ENCODE assay signal across 8 mouse cellular contexts in genomic region chr19:3709013-3709787, GRCm38 (mm10). TPM values are rescaled to one million over a fixed set of nuclear protein-coding genes. Genes with fewer than 3 reads are reported as not detected.
DNase-seq lines count a peak whose midpoint lies in the region; ATAC-seq lines count a peak whose summit lies in the region.

No protein-coding gene starts in this region.

- intact Hi-C loops in left cerebral cortex, postnatal 10 days (cut with DNase I): loop anchor here (5.0 kb wide), 1 partner anchor 132 kb away; the partner anchor contains the start of gene Ppp6r3

- H3K27me3 ChIP-seq in lung, embryonic 15.5 days: no peaks in the 10 kb centered on the region
- H3K27me3 ChIP-seq in forebrain, embryonic 12.5 days: no peaks in the 10 kb centered on the region
- no peaks in the 10 kb centered on the region for H3K27me3 ChIP-seq in liver, embryonic 11.5 days (replicated peaks; ENCODE audit: control insufficient read depth, insufficient read depth, low read length)
- no peaks in the 10 kb centered on the region for H3K27me3 ChIP-seq in stomach, embryonic 14.5 days (ENCODE audit: control insufficient read depth, insufficient read depth, low read length)

- DNase-seq in lung, postnatal 36 days: no peak
- DNase-seq in liver, embryonic 11.5 days (ENCODE audit: low spot score): no peak
- DNase-seq in adrenal gland, adult 2 months: no peak
- DNase-seq in left cerebral cortex, postnatal 10 days (ENCODE audit: extremely low spot score in 1 of 2, low spot score in 2 of 2): no peak
- no peak for DNase-seq in yolk sac, embryonic 10.5 days (ENCODE audit: low spot score)

- H3K4me1 ChIP-seq in lung, embryonic 15.5 days: peaks cover 16% of the 10 kb centered on the region
- peaks cover 17% of the 10 kb centered on the region for H3K4me1 ChIP-seq in forebrain, embryonic 12.5 days
- H3K4me1 ChIP-seq in liver, embryonic 11.5 days (replicated peaks; ENCODE audit: control insufficient read depth, insufficient read depth, low read length): peaks cover 13% of the 10 kb centered on the region
- peaks cover 10% of the 10 kb centered on the region; the same call in 1 of the 2 replicates for H3K4me1 ChIP-seq in stomach, embryonic 14.5 days (ENCODE audit: control insufficient read depth, insufficient read depth, low read length)

- ATAC-seq in lung, embryonic 15.5 days (ENCODE audit: borderline replicate concordance, extremely low read depth, low FRiP score, low TSS enrichment): no peak
- no peak for ATAC-seq in forebrain, embryonic 12.5 days (ENCODE audit: low FRiP score)
- ATAC-seq in liver, embryonic 11.5 days (replicated peaks; ENCODE audit: low FRiP score): no peak
- ATAC-seq in stomach, embryonic 14.5 days (ENCODE audit: insufficient number of reproducible peaks, insufficient read depth, low FRiP score, low read depth): no peak

- WGBS in lung, embryonic 15.5 days: 23% methylated on average over 10 of the region's 10 CpGs
- WGBS in forebrain, embryonic 12.5 days: 45% methylated on average over 10 of the region's 10 CpGs
- WGBS in liver, embryonic 11.5 days: 30% methylated on average over 10 of the region's 10 CpGs
- 24% methylated on average over 10 of the region's 10 CpGs for WGBS in stomach, embryonic 14.5 days

- peak overlapping the region; percentile 77 for H3K4me2 ChIP-seq in lung, embryonic 15.5 days
- peak overlapping the region; percentile 71 for H3K4me2 ChIP-seq in forebrain, embryonic 12.5 days
- peak overlapping the region; percentile 67 for H3K4me2 ChIP-seq in liver, embryonic 11.5 days
- H3K4me2 ChIP-seq in stomach, embryonic 14.5 days (replicated peaks; ENCODE audit: low read depth, low read length): peak overlapping the region; percentile 48

- no peaks in the 10 kb centered on the region for H3K36me3 ChIP-seq in lung, embryonic 15.5 days
- peaks cover 8% of the 10 kb centered on the region; the same call in 1 of the 2 replicates for H3K36me3 ChIP-seq in forebrain, embryonic 12.5 days (replicated peaks)
- 0 out of 2 replicates have a peak, but pooled peaks cover 5% of the 10 kb centered on the region for H3K36me3 ChIP-seq in liver, embryonic 11.5 days (ENCODE audit: control insufficient read depth, insufficient read depth, low read length)
- H3K36me3 ChIP-seq in stomach, embryonic 14.5 days (ENCODE audit: control insufficient read depth, insufficient read depth, low read length): no peaks in the 10 kb centered on the region

- no peak overlapping the region for H3K27ac ChIP-seq in lung, embryonic 15.5 days
- H3K27ac ChIP-seq in forebrain, embryonic 12.5 days: no peak overlapping the region
- no peak overlapping the region for H3K27ac ChIP-seq in liver, embryonic 11.5 days (ENCODE audit: low read depth, low read length)
- H3K27ac ChIP-seq in stomach, embryonic 14.5 days (ENCODE audit: low read length): no peak overlapping the region

- no peaks in the 10 kb centered on the region for H3K9me3 ChIP-seq in lung, embryonic 15.5 days
- H3K9me3 ChIP-seq in forebrain, embryonic 12.5 days: no peaks in the 10 kb centered on the region
- H3K9me3 ChIP-seq in liver, embryonic 11.5 days (ENCODE audit: control insufficient read depth, low read length): no peaks in the 10 kb centered on the region
- no peaks in the 10 kb centered on the region for H3K9me3 ChIP-seq in stomach, embryonic 14.5 days (ENCODE audit: control insufficient read depth, low read depth, low read length)

- peak overlapping the region; percentile 92 for H3K4me3 ChIP-seq in lung, embryonic 15.5 days
- peak overlapping the region; percentile 82 for H3K4me3 ChIP-seq in forebrain, embryonic 12.5 days (replicated peaks)
- H3K4me3 ChIP-seq in liver, embryonic 11.5 days (ENCODE audit: low read depth, low read length): peak overlapping the region; percentile 85
- peak overlapping the region; percentile 85 for H3K4me3 ChIP-seq in stomach, embryonic 14.5 days (ENCODE audit: low read depth, low read length)

- H3K9ac ChIP-seq in lung, embryonic 15.5 days: peak overlapping the region; percentile 76
- H3K9ac ChIP-seq in forebrain, embryonic 12.5 days: peak overlapping the region; percentile 85
- peak overlapping the region; percentile 82 for H3K9ac ChIP-seq in liver, embryonic 11.5 days (ENCODE audit: low read depth, low read length)
- H3K9ac ChIP-seq in stomach, embryonic 14.5 days (replicated peaks; ENCODE audit: low read depth, low read length): peak overlapping the region; percentile 72

RNA-seq across cellular contexts. Expression of gene 1810055G02Rik, which starts 1.1 kb away (rescaled TPM):
- 31.9 and 32.2 TPM in 2 replicates for polyA plus RNA-seq in lung, embryonic 15.5 days (2015; fragmentation: Nextera tagmentation; extraction: Ambion mirVana)
- 35.1 and 40.2 TPM in 2 replicates for polyA plus RNA-seq in forebrain, embryonic 12.5 days (2016; fragmentation: Nextera tagmentation; extraction: Ambion mirVana)
- polyA plus RNA-seq in liver, embryonic 11.5 days (2014; fragmentation: Nextera tagmentation; extraction: Ambion mirVana): 27.9 and 31.3 TPM in 2 replicates
- polyA plus RNA-seq in stomach, embryonic 14.5 days (2014; fragmentation: Nextera tagmentation; extraction: Ambion mirVana): 37.4 and 44.3 TPM in 2 replicates
- 10 to 100 TPM; 27.9 to 37.8 TPM for total RNA-seq in adrenal gland, adult 2 months (2021)
- 43.3 and 46.3 TPM in 2 replicates for polyA plus RNA-seq in adrenal gland, adult 2 months (2012; rRNA removed)
- 10 to 100 TPM; 47.5 TPM for total RNA-seq in left cerebral cortex, postnatal 10 days (2021)

RNA-seq across cellular contexts. Expression of gene Lrp5, which starts 22.8 kb away (rescaled TPM):
- 7.7 TPM in 2 replicates for polyA plus RNA-seq in lung, embryonic 15.5 days (2015; fragmentation: Nextera tagmentation; extraction: Ambion mirVana)
- 2.9 and 3.2 TPM in 2 replicates for polyA plus RNA-seq in forebrain, embryonic 12.5 days (2016; fragmentation: Nextera tagmentation; extraction: Ambion mirVana)
- 5.4 and 6.3 TPM in 2 replicates for polyA plus RNA-seq in liver, embryonic 11.5 days (2014; fragmentation: Nextera tagmentation; extraction: Ambion mirVana)
- polyA plus RNA-seq in stomach, embryonic 14.5 days (2014; fragmentation: Nextera tagmentation; extraction: Ambion mirVana): 10.3 and 11.3 TPM in 2 replicates
- total RNA-seq in adrenal gland, adult 2 months (2021): 100 to 1,000 TPM in 1 of 2 experiments, 10 to 100 TPM in 1; 92.7 to 111 TPM
- polyA plus RNA-seq in adrenal gland, adult 2 months (2012; rRNA removed): 103 and 113 TPM in 2 replicates
- total RNA-seq in left cerebral cortex, postnatal 10 days (2021): 10 to 100 TPM; 10.1 TPM

RNA-seq across cellular contexts. Expression of gene Kmt5b, which starts 58.0 kb away (rescaled TPM):
- polyA plus RNA-seq in lung, embryonic 15.5 days (2015; fragmentation: Nextera tagmentation; extraction: Ambion mirVana): 25.9 and 31.8 TPM in 2 replicates
- polyA plus RNA-seq in forebrain, embryonic 12.5 days (2016; fragmentation: Nextera tagmentation; extraction: Ambion mirVana): 58.0 and 60.6 TPM in 2 replicates
- 17.8 and 17.9 TPM in 2 replicates for polyA plus RNA-seq in liver, embryonic 11.5 days (2014; fragmentation: Nextera tagmentation; extraction: Ambion mirVana)
- polyA plus RNA-seq in stomach, embryonic 14.5 days (2014; fragmentation: Nextera tagmentation; extraction: Ambion mirVana): 40.3 and 41.5 TPM in 2 replicates
- 10 to 100 TPM; 40.6 to 52.5 TPM for total RNA-seq in adrenal gland, adult 2 months (2021)
- polyA plus RNA-seq in adrenal gland, adult 2 months (2012; rRNA removed): 14.2 and 14.9 TPM in 2 replicates
- total RNA-seq in left cerebral cortex, postnatal 10 days (2021): 10 to 100 TPM; 56.2 to 62.9 TPM
